Mouse (Mus musculus): ENCODE measurements around the gene Trpv5.

The Trpv5 gene

GRCm38 (mm10) chr6:41680669-41681068, at the start of gene Trpv5:
Gene Trpv5, minus strand, starts transcription at chr6:41680769.
- no peak for DNase-seq (ENCODE audit: low spot score in 2 of 2)

- no peak for DNase-seq (ENCODE audit: low spot score in 2 of 2)
These were observed 47.5 kb upstream of the Trpv5 start for GRCm38 (mm10) chr6:41727989-41728609.

- no peak for DNase-seq (ENCODE audit: low spot score in 2 of 2)
These were observed 40.9 kb upstream of the Trpv5 start for GRCm38 (mm10) chr6:41721430-41721829.

GRCm38 (mm10) chr6:41710281-41710680, 29.7 kb upstream of the Trpv5 start:
- no peak for DNase-seq (ENCODE audit: low spot score in 2 of 2)

- DNase-seq (ENCODE audit: low spot score in 2 of 2), result no peak
These were observed 25.7 kb upstream of the Trpv5 start for GRCm38 (mm10) chr6:41706275-41706674.

GRCm38 (mm10) chr6:41704123-41704522, 23.6 kb upstream of the Trpv5 start, which contains the start of gene Kel:
Gene Kel, minus strand, starts transcription at chr6:41704339.
- DNase-seq (ENCODE audit: low spot score in 2 of 2), result no peak

- DNase-seq (ENCODE audit: low spot score in 2 of 2), result no peak
These were observed 22.4 kb upstream of the Trpv5 start for GRCm38 (mm10) chr6:41702928-41703327.

- DNase-seq (ENCODE audit: low spot score in 2 of 2), result no peak
These were observed 20.7 kb upstream of the Trpv5 start for GRCm38 (mm10) chr6:41701245-41701644.

- DNase-seq (ENCODE audit: low spot score in 2 of 2), result no peak
These were observed 13.8 kb upstream of the Trpv5 start for GRCm38 (mm10) chr6:41694407-41694806.

GRCm38 (mm10) chr6:41692200-41692599, 11.6 kb upstream of the Trpv5 start:
- no peak for DNase-seq (ENCODE audit: low spot score in 2 of 2)

GRCm38 (mm10) chr6:41685596-41685995, 5.0 kb upstream of the Trpv5 start:
- no peak for DNase-seq (ENCODE audit: low spot score in 2 of 2)

- DNase-seq (ENCODE audit: low spot score in 2 of 2), result no peak
These were observed 4.3 kb upstream of the Trpv5 start for GRCm38 (mm10) chr6:41684911-41685310.

- no peak for DNase-seq (ENCODE audit: low spot score in 2 of 2)
These were observed 3.6 kb upstream of the Trpv5 start, which contains the start of gene Llcfc1 for GRCm38 (mm10) chr6:41684131-41684530. Gene Llcfc1, plus strand, starts transcription at chr6:41684431.

- DNase-seq (ENCODE audit: low spot score in 2 of 2), result no peak
These were observed 1.1 kb upstream of the Trpv5 start for GRCm38 (mm10) chr6:41681656-41682055.

- no peak for DNase-seq (ENCODE audit: low spot score in 2 of 2)
These were observed 4.0 kb downstream of the Trpv5 start for GRCm38 (mm10) chr6:41676530-41676929.

- DNase-seq (ENCODE audit: low spot score in 2 of 2), result no peak
These were observed 18.2 kb downstream of the Trpv5 start for GRCm38 (mm10) chr6:41662320-41662719.

GRCm38 (mm10) chr6:41658487-41658886, 22.1 kb downstream of the Trpv5 start:
- DNase-seq (ENCODE audit: low spot score in 2 of 2), result no peak

GRCm38 (mm10) chr6:41654648-41655047, 25.9 kb downstream of the Trpv5 start:
- DNase-seq (ENCODE audit: low spot score in 2 of 2), result no peak

GRCm38 (mm10) chr6:41653173-41653572, 27.4 kb downstream of the Trpv5 start:
- DNase-seq (ENCODE audit: low spot score in 2 of 2), result no peak

GRCm38 (mm10) chr6:41646672-41647071, 33.9 kb downstream of the Trpv5 start:
- no peak for DNase-seq (ENCODE audit: low spot score in 2 of 2)

- no peak for DNase-seq (ENCODE audit: low spot score in 2 of 2)
These were observed 34.3 kb downstream of the Trpv5 start for GRCm38 (mm10) chr6:41646220-41646619.

GRCm38 (mm10) chr6:41643227-41643626, 37.3 kb downstream of the Trpv5 start:
- DNase-seq (ENCODE audit: low spot score in 2 of 2), result no peak

- no peak for DNase-seq (ENCODE audit: low spot score in 2 of 2)
These were observed 37.8 kb downstream of the Trpv5 start for GRCm38 (mm10) chr6:41642765-41643164.
